In genomic region chr17:33826850-33827249, GRCm38 (mm10) we compare ENCODE assay signal across 9 mouse cellular contexts. TPM values are rescaled to one million over a fixed set of nuclear protein-coding genes. Genes with fewer than 3 reads are reported as not detected.
DNase-seq lines count a peak whose midpoint lies in the region; ATAC-seq and TF ChIP-seq lines count a peak whose summit lies in the region.
"Had no signal": no experiment of that assay in that cellular context is flagged by ENCODE, and none has a peak within 500 bp of the region (broad histone marks: within the 10 kb centered on the region; RNA-seq: fewer than 3 reads in every experiment).

No protein-coding gene starts in this region.

- intact Hi-C loops in left cerebral cortex, postnatal 36 days (cut with DNase I): no loop called here

- H3K4me3 ChIP-seq in kidney, embryonic 16.5 days (ENCODE audit: low read length): no peak overlapping the region
- no peak overlapping the region for H3K4me3 ChIP-seq in heart, postnatal 0 days (ENCODE audit: low read depth, low read length)
- H3K4me3 ChIP-seq: neural tube, embryonic 12.5 days had no signal

- H3K4me2 ChIP-seq in kidney, embryonic 16.5 days (replicated peaks; ENCODE audit: low read depth, low read length): no peak overlapping the region
- no peak overlapping the region for H3K4me2 ChIP-seq in heart, postnatal 0 days (ENCODE audit: low read depth, low read length)
- H3K4me2 ChIP-seq: neural tube, embryonic 12.5 days had no signal

- H3K36me3 ChIP-seq in kidney, embryonic 16.5 days (ENCODE audit: insufficient read depth, low read length): peaks cover 39% of the 10 kb centered on the region
- H3K36me3 ChIP-seq in heart, postnatal 0 days (replicated peaks; ENCODE audit: control insufficient read depth, insufficient read depth, low read length): peaks cover 31% of the 10 kb centered on the region

- no peak for TF ChIP-seq EP300 in heart, postnatal 0 days (IDR thresholded peaks at IDR 0.05; ENCODE audit: low read depth)

- no peak for ATAC-seq in kidney, embryonic 16.5 days (ENCODE audit: low FRiP score, low TSS enrichment)
- ATAC-seq in heart, postnatal 0 days (ENCODE audit: insufficient read depth, low read depth): no peak

- no peak overlapping the region for H3K9ac ChIP-seq in kidney, embryonic 16.5 days (replicated peaks; ENCODE audit: low read length)
- no peak overlapping the region for H3K9ac ChIP-seq in heart, postnatal 0 days (replicated peaks; ENCODE audit: low read depth, low read length)
- H3K9ac ChIP-seq: neural tube, embryonic 12.5 days had no signal

- peak; percentile 76 for DNase-seq in kidney, adult 18-20 months
- peak; percentile 43 for DNase-seq in Muller cell, postnatal 12 days (ENCODE audit: inconsistent ontology term)
- peak; percentile 66 to 81 for DNase-seq in cerebellum, postnatal 36 days
- peak; percentile 84 for DNase-seq in heart, postnatal 0 days (ENCODE audit: low spot score)
- DNase-seq in left cerebral cortex, postnatal 36 days (ENCODE audit: low spot score in 2 of 2): peak; percentile 48 to 65
- DNase-seq in ovary, postnatal 36 days (ENCODE audit: low spot score): peak; percentile 57
- peak; percentile 69 for DNase-seq in thymus, postnatal 25 days

- H3K4me1 ChIP-seq in kidney, embryonic 16.5 days (ENCODE audit: insufficient read depth, low read length): peaks cover 28% of the 10 kb centered on the region
- H3K4me1 ChIP-seq in heart, postnatal 0 days (ENCODE audit: control insufficient read depth, insufficient read depth): peaks cover 24% of the 10 kb centered on the region

- H3K9me3 ChIP-seq in kidney, embryonic 16.5 days (ENCODE audit: low read length): no peaks in the 10 kb centered on the region
- no peaks in the 10 kb centered on the region for H3K9me3 ChIP-seq in heart, postnatal 0 days (replicated peaks; ENCODE audit: control insufficient read depth, low read length)
- H3K9me3 ChIP-seq: neural tube, embryonic 12.5 days had no signal

- H3K27me3 ChIP-seq in kidney, embryonic 16.5 days (ENCODE audit: insufficient read depth, low read length): no peaks in the 10 kb centered on the region
- no peaks in the 10 kb centered on the region for H3K27me3 ChIP-seq in heart, postnatal 0 days (ENCODE audit: control insufficient read depth, insufficient read depth, low read length)
- H3K27me3 ChIP-seq: neural tube, embryonic 12.5 days had no signal

- peak; percentile 88 for TF ChIP-seq CTCF in heart, postnatal 0 days (IDR thresholded peaks at IDR 0.05; ENCODE audit: low read depth)

- WGBS in kidney, embryonic 16.5 days: 1% methylated on average over 3 of the region's 3 CpGs
- WGBS in heart, postnatal 0 days: 0% methylated on average over 3 of the region's 3 CpGs

- no peak overlapping the region for H3K27ac ChIP-seq in kidney, embryonic 16.5 days (ENCODE audit: low read length)
- H3K27ac ChIP-seq in heart, postnatal 0 days (ENCODE audit: low read depth): no peak overlapping the region
- H3K27ac ChIP-seq: neural tube, embryonic 12.5 days had no signal

RNA-seq across cellular contexts. Expression of gene Ndufa7, which starts 2.5 kb away (rescaled TPM):
- 480 and 498 TPM in 2 replicates for polyA plus RNA-seq in kidney, embryonic 16.5 days (2015; fragmentation: Nextera tagmentation; extraction: Ambion mirVana)
- 467 and 766 TPM in 2 replicates for total RNA-seq in heart, postnatal 0 days (2014; rRNA removed; ENCODE audit: low replicate concordance)
- 899 and 938 TPM in 2 replicates for polyA plus RNA-seq in heart, postnatal 0 days (2015; fragmentation: Nextera tagmentation; extraction: Ambion mirVana)
- 100 to 1,000 TPM; 212 to 213 TPM for total RNA-seq in left cerebral cortex, postnatal 36 days (2021)

RNA-seq across cellular contexts. Expression of gene Rps28, which starts 2.5 kb away (rescaled TPM):
- polyA plus RNA-seq in kidney, embryonic 16.5 days (2015; fragmentation: Nextera tagmentation; extraction: Ambion mirVana): 796 and 818 TPM in 2 replicates
- total RNA-seq in heart, postnatal 0 days (2014; rRNA removed; ENCODE audit: low replicate concordance): 127 and 305 TPM in 2 replicates
- polyA plus RNA-seq in heart, postnatal 0 days (2015; fragmentation: Nextera tagmentation; extraction: Ambion mirVana): 622 and 631 TPM in 2 replicates
- total RNA-seq in left cerebral cortex, postnatal 36 days (2021): 100 to 1,000 TPM; 651 to 708 TPM

RNA-seq across cellular contexts. Expression of gene Cd320, which starts 16.0 kb away (rescaled TPM):
- 120 and 122 TPM in 2 replicates for polyA plus RNA-seq in kidney, embryonic 16.5 days (2015; fragmentation: Nextera tagmentation; extraction: Ambion mirVana)
- 17.3 and 24.0 TPM in 2 replicates for total RNA-seq in heart, postnatal 0 days (2014; rRNA removed; ENCODE audit: low replicate concordance)
- 37.3 and 41.6 TPM in 2 replicates for polyA plus RNA-seq in heart, postnatal 0 days (2015; fragmentation: Nextera tagmentation; extraction: Ambion mirVana)
- total RNA-seq in left cerebral cortex, postnatal 36 days (2021): 10 to 100 TPM; 24.8 to 27.5 TPM

RNA-seq across cellular contexts. Expression of gene Kank3, which starts 16.5 kb away (rescaled TPM):
- polyA plus RNA-seq in kidney, embryonic 16.5 days (2015; fragmentation: Nextera tagmentation; extraction: Ambion mirVana): 65.0 and 73.5 TPM in 2 replicates
- 33.3 and 68.7 TPM in 2 replicates for total RNA-seq in heart, postnatal 0 days (2014; rRNA removed; ENCODE audit: low replicate concordance)
- 46.1 and 50.8 TPM in 2 replicates for polyA plus RNA-seq in heart, postnatal 0 days (2015; fragmentation: Nextera tagmentation; extraction: Ambion mirVana)
- 10 to 100 TPM; 27.0 to 44.8 TPM for total RNA-seq in left cerebral cortex, postnatal 36 days (2021)

RNA-seq across cellular contexts. Expression of gene Angptl4, which starts 45.2 kb away (rescaled TPM):
- polyA plus RNA-seq in kidney, embryonic 16.5 days (2015; fragmentation: Nextera tagmentation; extraction: Ambion mirVana): 28.4 and 29.5 TPM in 2 replicates
- total RNA-seq in heart, postnatal 0 days (2014; rRNA removed; ENCODE audit: low replicate concordance): 35.2 and 79.3 TPM in 2 replicates
- 59.2 and 124 TPM in 2 replicates for polyA plus RNA-seq in heart, postnatal 0 days (2015; fragmentation: Nextera tagmentation; extraction: Ambion mirVana)
- 1 to 10 TPM; 3.3 to 4.8 TPM for total RNA-seq in left cerebral cortex, postnatal 36 days (2021)
